In the genomic region with DNA sequence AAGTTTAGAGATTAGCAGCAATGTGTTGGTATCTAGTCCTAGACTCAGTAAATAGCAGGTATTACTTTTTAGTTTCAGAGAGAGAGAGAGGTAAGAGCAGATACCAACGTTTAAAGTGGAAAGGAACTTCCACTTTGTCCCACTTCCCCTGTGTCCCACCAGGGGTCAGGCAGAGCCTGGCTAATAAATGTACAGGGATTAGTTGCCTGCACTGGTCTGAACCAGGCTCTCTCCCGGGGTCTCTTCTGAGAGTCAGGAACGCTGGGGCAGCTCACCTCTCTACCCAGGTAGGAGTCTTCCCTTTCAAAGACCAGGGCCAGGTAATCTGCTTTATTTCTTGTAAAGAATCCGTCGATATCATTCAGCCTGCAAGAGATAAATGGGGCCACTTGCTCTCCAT, we compare ENCODE assay signal across 15 mouse cellular contexts. TPM values are rescaled to one million over a fixed set of nuclear protein-coding genes. Genes with fewer than 3 reads are reported as not detected.
DNase-seq lines count a peak whose midpoint lies in the region; ATAC-seq and TF ChIP-seq lines count a peak whose summit lies in the region.
"Had no signal": no experiment of that assay in that cellular context is flagged by ENCODE, and none has a peak within 500 bp of the region (broad histone marks: within the 10 kb centered on the region; RNA-seq: fewer than 3 reads in every experiment).

No protein-coding gene starts in this region.

- peaks cover 3% of the 10 kb centered on the region; the same call in 1 of the 2 replicates for H3K36me3 ChIP-seq in liver, embryonic 14.5 days (replicated peaks; ENCODE audit: control insufficient read depth, insufficient read depth, low read depth)

- no peak overlapping the region for H3K4me3 ChIP-seq in left cerebral cortex, adult 2 months
- H3K4me3 ChIP-seq in liver, embryonic 14.5 days (ENCODE audit: insufficient read depth in 1 of 2, low read depth in 2 of 2, low read length in 2 of 2): no peak overlapping the region
- H3K4me3 ChIP-seq: limb, embryonic 12.5 days; megakaryocyte, embryonic 14.5 days had no signal

- H3K27ac ChIP-seq in left cerebral cortex, adult 2 months: no peak overlapping the region
- H3K27ac ChIP-seq in liver, embryonic 14.5 days: no peak overlapping the region
- H3K27ac ChIP-seq: limb, embryonic 12.5 days had no signal

- TF ChIP-seq EP300 in liver, embryonic 14.5 days (IDR thresholded peaks at IDR 0.05; ENCODE audit: low read depth): no peak

- no peak overlapping the region for H3K4me2 ChIP-seq in liver, embryonic 14.5 days (ENCODE audit: low read depth)
- H3K4me2 ChIP-seq: limb, embryonic 12.5 days had no signal

- WGBS in liver, embryonic 14.5 days (ENCODE audit: insufficient replicate concordance): 45% methylated on average over 5 of the region's 5 CpGs

- H3K27me3 ChIP-seq in liver, embryonic 14.5 days (ENCODE audit: control insufficient read depth, insufficient read depth, low read length): no peaks in the 10 kb centered on the region
- H3K27me3 ChIP-seq: limb, embryonic 12.5 days; megakaryocyte, embryonic 14.5 days had no signal

- intact Hi-C loops in left cerebral cortex, adult 2 months (cut with DNase I): no loop called here
- intact Hi-C loops in left cerebral cortex, postnatal 25 days (cut with DNase I): no loop called here

- ATAC-seq in liver, embryonic 14.5 days (ENCODE audit: insufficient read depth): no peak

- peak; percentile 67 to 68 for DNase-seq in cerebellum, postnatal 10 days
- no peak for DNase-seq in cerebellum, adult 18-20 months
- no peak for DNase-seq in left cerebral cortex, adult 2 months (ENCODE audit: extremely low spot score in 1 of 2, low spot score in 2 of 2)
- DNase-seq in left cerebral cortex, postnatal 25 days (ENCODE audit: low spot score in 2 of 2): no peak
- peak; percentile 40 for DNase-seq in MN1 (ENCODE audit: low spot score)
- DNase-seq in liver, embryonic 14.5 days (ENCODE audit: low read depth in 3 of 3, low spot score in 3 of 3): no peak
- DNase-seq in adrenal gland, postnatal 4 days (ENCODE audit: low spot score in 2 of 2): no peak
- DNase-seq in layer of hippocampus, adult 9-11 months: no peak
- DNase-seq: cerebellum, adult 8-10 months; gastrocnemius, postnatal 10 days; heart, postnatal 36 days had no signal

- no peaks in the 10 kb centered on the region for H3K9me3 ChIP-seq in liver, embryonic 14.5 days (ENCODE audit: control insufficient read depth, low read length)
- H3K9me3 ChIP-seq: limb, embryonic 12.5 days; megakaryocyte, embryonic 14.5 days had no signal

- H3K9ac ChIP-seq in liver, embryonic 14.5 days (replicated peaks): no peak overlapping the region
- H3K9ac ChIP-seq: limb, embryonic 12.5 days had no signal

- peak; percentile 26 for TF ChIP-seq CTCF in left cerebral cortex, adult 2 months (IDR thresholded peaks at IDR 0.05)
- TF ChIP-seq CTCF in liver, embryonic 14.5 days (IDR thresholded peaks at IDR 0.05; ENCODE audit: low read depth): peak; percentile 48

- peaks cover 0 to 6% of the 10 kb centered on the region in 2 experiments; a peak in 2 of 4 replicates for H3K4me1 ChIP-seq in liver, embryonic 14.5 days (replicated peaks; ENCODE audit: control insufficient read depth in 2 of 2, insufficient read depth in 2 of 2, low read length in 1 of 2)
- H3K4me1 ChIP-seq: limb, embryonic 12.5 days had no signal

RNA-seq across cellular contexts. Expression of a gene that starts 20.8 kb away (rescaled TPM):
- total RNA-seq in left cerebral cortex, adult 2 months (2021): 10 to 100 TPM; 28.2 to 32.2 TPM
- total RNA-seq in left cerebral cortex, postnatal 25 days (2021): 10 to 100 TPM; 28.4 to 32.7 TPM
- 14.9 and 16.5 TPM in 2 replicates for polyA plus RNA-seq in liver, embryonic 14.5 days (2012; rRNA removed)
- polyA plus RNA-seq in liver, embryonic 14.5 days (2014; fragmentation: Nextera tagmentation; extraction: Ambion mirVana): 11.0 and 11.2 TPM in 2 replicates
- 10 to 100 TPM; 69.3 to 82.2 TPM for total RNA-seq in adrenal gland, postnatal 4 days (2021)

RNA-seq across cellular contexts. Expression of a gene that starts 40.4 kb away (rescaled TPM):
- total RNA-seq in left cerebral cortex, adult 2 months (2021): not detected
- not detected for total RNA-seq in left cerebral cortex, postnatal 25 days (2021)
- not detected in 2 replicates for polyA plus RNA-seq in liver, embryonic 14.5 days (2012; rRNA removed)
- polyA plus RNA-seq in liver, embryonic 14.5 days (2014; fragmentation: Nextera tagmentation; extraction: Ambion mirVana): not detected in 2 replicates
- total RNA-seq in adrenal gland, postnatal 4 days (2021): under 1 TPM; 0.06 TPM
- total RNA-seq: gastrocnemius, postnatal 10 days; heart, postnatal 36 days had no signal
- polyA plus RNA-seq: C2C12; large intestine, adult 2 months; limb, embryonic 12.5 days had no signal

Comparison
In these comparisons a context has a peak if more than half of its experiments do, and no peak if none do; other contexts are left out.
1. DNase-seq: peak in cerebellum, postnatal 10 days (2 of 2) and MN1 (single experiment); none in cerebellum, adult 18-20 months (0 of 2), left cerebral cortex, adult 2 months (0 of 2), left cerebral cortex, postnatal 25 days (0 of 2), liver, embryonic 14.5 days (0 of 3), adrenal gland, postnatal 4 days (0 of 2) and layer of hippocampus, adult 9-11 months (single experiment).